Comparison of ENCODE assay signal across 19 mouse cellular contexts in genomic region chr2:50964062-50964461, GRCm38 (mm10).
DNase-seq lines count a peak whose midpoint lies in the region; ATAC-seq and TF ChIP-seq lines count a peak whose summit lies in the region.
"Had no signal": no experiment of that assay in that cellular context is flagged by ENCODE, and none has a peak within 500 bp of the region (broad histone marks: within the 10 kb centered on the region; RNA-seq: fewer than 3 reads in every experiment).

No protein-coding gene starts in this region.

- no peaks in the 10 kb centered on the region for H3K36me3 ChIP-seq in intestine, embryonic 15.5 days
- H3K36me3 ChIP-seq in stomach, embryonic 16.5 days (ENCODE audit: control insufficient read depth, insufficient read depth, low read length): no peaks in the 10 kb centered on the region
- H3K36me3 ChIP-seq: G1E; limb, embryonic 12.5 days; neural tube, embryonic 13.5 days had no signal

- H3K9me3 ChIP-seq in intestine, embryonic 15.5 days: no peaks in the 10 kb centered on the region
- H3K9me3 ChIP-seq in stomach, embryonic 16.5 days (replicated peaks; ENCODE audit: control insufficient read depth, low read length): no peaks in the 10 kb centered on the region
- H3K9me3 ChIP-seq: forebrain, embryonic 13.5 days; neural tube, embryonic 13.5 days had no signal

- peak; percentile 96 for ATAC-seq in intestine, embryonic 15.5 days
- ATAC-seq in stomach, embryonic 16.5 days (ENCODE audit: insufficient read depth, low FRiP score): peak; percentile 88
- ATAC-seq: activated CD4-positive, CD25-positive, alpha-beta regulatory T cell, adult 4 months; forebrain, embryonic 13.5 days had no signal

- no peak overlapping the region for H3K4me3 ChIP-seq in intestine, embryonic 15.5 days (replicated peaks)
- no peak overlapping the region for H3K4me3 ChIP-seq in stomach, embryonic 16.5 days (replicated peaks; ENCODE audit: low read length)
- H3K4me3 ChIP-seq in cerebellum, adult 2 months (replicated peaks; ENCODE audit: insufficient read depth, low read depth, low read length): no peak overlapping the region
- H3K4me3 ChIP-seq: forebrain, embryonic 13.5 days; limb, embryonic 12.5 days; neural tube, embryonic 13.5 days had no signal

- H3K27ac ChIP-seq in intestine, embryonic 15.5 days: no peak overlapping the region
- no peak overlapping the region for H3K27ac ChIP-seq in stomach, embryonic 16.5 days (ENCODE audit: low read length)
- no peak overlapping the region for H3K27ac ChIP-seq in cerebellum, adult 2 months (ENCODE audit: insufficient read depth, low read length)
- H3K27ac ChIP-seq: forebrain, embryonic 13.5 days; hindbrain, embryonic 14.5 days; limb, embryonic 12.5 days; neural tube, embryonic 13.5 days had no signal

- no peak overlapping the region for H3K9ac ChIP-seq in intestine, embryonic 15.5 days
- H3K9ac ChIP-seq in stomach, embryonic 16.5 days (ENCODE audit: low read length): no peak overlapping the region
- H3K9ac ChIP-seq: forebrain, embryonic 13.5 days; hindbrain, embryonic 14.5 days; limb, embryonic 12.5 days; neural tube, embryonic 13.5 days had no signal

- 0 out of 2 replicates have a peak, but pooled peaks cover 4% of the 10 kb centered on the region for H3K4me1 ChIP-seq in intestine, embryonic 15.5 days (replicated peaks)
- H3K4me1 ChIP-seq in stomach, embryonic 16.5 days (ENCODE audit: control insufficient read depth, insufficient read depth, low read length): peaks cover 6% of the 10 kb centered on the region; the same call in 1 of the 2 replicates
- H3K4me1 ChIP-seq in cerebellum, adult 2 months (ENCODE audit: control insufficient read depth, insufficient read depth, low read length): no peaks in the 10 kb centered on the region
- H3K4me1 ChIP-seq: limb, embryonic 12.5 days had no signal

- no peak for TF ChIP-seq CTCF in cerebellum, adult 2 months (IDR thresholded peaks at IDR 0.05; ENCODE audit: borderline replicate concordance, insufficient read depth, low read depth, low read length)

- 58% methylated on average over 3 of the region's 3 CpGs for WGBS in intestine, embryonic 15.5 days
- 62% methylated on average over 3 of the region's 3 CpGs for WGBS in stomach, embryonic 16.5 days
- 94% methylated on average over 3 of the region's 3 CpGs for WGBS in cerebellum, adult 2 months

- TF ChIP-seq POLR2A in cerebellum, adult 2 months (IDR thresholded peaks at IDR 0.05; ENCODE audit: borderline replicate concordance, insufficient read depth, low read length): no peak

- no peak overlapping the region for H3K4me2 ChIP-seq in intestine, embryonic 15.5 days (replicated peaks)
- no peak overlapping the region for H3K4me2 ChIP-seq in stomach, embryonic 16.5 days (ENCODE audit: low read depth, low read length)
- H3K4me2 ChIP-seq: forebrain, embryonic 13.5 days; hindbrain, embryonic 14.5 days; limb, embryonic 12.5 days; neural tube, embryonic 13.5 days had no signal

- H3K27me3 ChIP-seq in intestine, embryonic 15.5 days (replicated peaks): no peaks in the 10 kb centered on the region
- H3K27me3 ChIP-seq in stomach, embryonic 16.5 days (ENCODE audit: control insufficient read depth, insufficient read depth, low read length): no peaks in the 10 kb centered on the region
- H3K27me3 ChIP-seq in cerebellum, adult 2 months (ENCODE audit: control insufficient read depth, insufficient read depth, low read length): no peaks in the 10 kb centered on the region
- H3K27me3 ChIP-seq: forebrain, embryonic 13.5 days; limb, embryonic 12.5 days; neural tube, embryonic 13.5 days had no signal

- DNase-seq in adrenal gland, postnatal 10 days: peak; percentile 15
- no peak for DNase-seq in adrenal gland, postnatal 4 days (ENCODE audit: low spot score in 2 of 2)
- DNase-seq in kidney, postnatal 14 days: peak; percentile 46
- no peak for DNase-seq in left cerebral cortex, adult 18-20 months (ENCODE audit: low spot score in 2 of 2)
- no peak for DNase-seq in cerebellum, adult 2 months
- DNase-seq in frontal cortex, postnatal 36 days (ENCODE audit: low spot score in 2 of 2): no peak
- DNase-seq: B cell, adult 2 months; gastrocnemius, postnatal 14 days; lung, postnatal 36 days; midbrain, embryonic 14.5 days; thymus, adult 2 months had no signal

Comparison
In these comparisons a context has a peak if more than half of its experiments do, and no peak if none do; other contexts are left out.
1. DNase-seq: peak in adrenal gland, postnatal 10 days (single experiment) and kidney, postnatal 14 days (single experiment); none in adrenal gland, postnatal 4 days (0 of 2), left cerebral cortex, adult 18-20 months (0 of 2), cerebellum, adult 2 months (0 of 2) and frontal cortex, postnatal 36 days (0 of 2).